Mouse (Mus musculus) lung, postnatal 25 days (tissue): ENCODE measurements at regions not wholly inside any gene's neighbourhood (a gene's known extent, or its start where the extent isn't known, plus 50 kb on each side); places are given as distances from the start of the nearest gene placed in this dataset.
A peak's percentile ranks its signal among the peaks of the same experiment; 100 is the strongest.

Experiments used
- DNase-seq: peaks from one replicate; pipeline ENCODE4 v3.0.0; 2022; ENCODE audit warnings: low spot score

DNA sequence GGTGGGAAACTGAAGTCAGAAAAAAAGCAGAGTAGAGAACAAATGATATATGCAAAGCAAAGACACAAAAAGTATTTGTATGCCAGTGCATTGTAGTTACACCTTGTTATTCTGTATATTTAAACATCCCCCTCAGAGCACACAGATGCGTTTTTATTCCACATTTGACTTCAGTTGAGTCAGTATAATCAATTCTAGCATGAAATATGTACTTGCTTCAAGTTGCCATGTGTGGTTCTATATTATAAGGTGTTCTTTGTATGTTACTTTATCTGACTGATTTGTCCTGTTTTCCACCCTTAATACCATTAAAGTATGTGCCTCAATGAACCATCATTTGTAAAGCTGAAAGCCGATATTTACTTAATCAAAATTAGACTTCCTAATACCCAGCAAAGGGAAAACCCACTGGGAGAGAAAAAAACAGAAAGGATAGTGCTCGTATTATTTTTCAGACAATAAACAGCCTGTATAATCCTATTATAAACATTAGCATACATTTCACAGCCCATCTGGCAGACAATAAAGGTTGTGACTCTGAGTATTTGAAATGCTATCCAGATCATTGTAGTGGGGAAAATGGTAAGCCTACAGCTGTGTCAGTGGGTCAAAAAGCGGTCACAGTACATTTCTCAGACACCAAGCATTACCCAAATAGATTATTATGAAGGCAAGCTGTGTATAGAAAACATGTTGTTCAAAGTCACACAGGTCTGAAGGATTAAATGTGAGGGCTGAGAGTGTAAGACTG, 189.1 kb upstream of the Bmp2 start:
- no peak for DNase-seq

- DNase-seq, result no peak
Observed at GRCm38 (mm10) chr2:133371490-133372215, 180.3 kb upstream of the Bmp2 start.

DNA sequence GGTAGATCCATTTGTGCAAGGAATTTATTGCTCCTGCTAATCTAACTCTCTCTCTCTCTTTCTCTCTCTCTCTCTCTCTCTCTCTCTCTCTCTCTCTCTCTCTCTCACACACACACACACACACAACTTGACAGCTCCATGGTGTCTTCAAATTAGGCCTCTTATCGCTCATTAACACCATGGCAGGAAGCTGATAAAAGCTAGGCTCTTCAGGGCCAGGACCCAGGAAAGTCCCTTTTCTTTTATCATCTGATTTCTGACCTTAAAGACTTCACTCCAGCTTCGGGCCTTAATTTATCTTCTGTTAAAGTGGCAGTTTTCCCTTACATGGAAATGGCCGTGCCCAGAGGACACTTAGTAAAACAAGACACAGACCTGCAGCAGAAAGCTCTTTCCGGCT, 178.4 kb upstream of the Bmp2 start:
- DNase-seq, result no peak

GRCm38 (mm10) chr2:133381054-133381453, 170.9 kb upstream of the Bmp2 start:
- DNase-seq, result peak; percentile 43

GRCm38 (mm10) chr2:133383135-133383920, 168.6 kb upstream of the Bmp2 start:
- no peak for DNase-seq

DNA sequence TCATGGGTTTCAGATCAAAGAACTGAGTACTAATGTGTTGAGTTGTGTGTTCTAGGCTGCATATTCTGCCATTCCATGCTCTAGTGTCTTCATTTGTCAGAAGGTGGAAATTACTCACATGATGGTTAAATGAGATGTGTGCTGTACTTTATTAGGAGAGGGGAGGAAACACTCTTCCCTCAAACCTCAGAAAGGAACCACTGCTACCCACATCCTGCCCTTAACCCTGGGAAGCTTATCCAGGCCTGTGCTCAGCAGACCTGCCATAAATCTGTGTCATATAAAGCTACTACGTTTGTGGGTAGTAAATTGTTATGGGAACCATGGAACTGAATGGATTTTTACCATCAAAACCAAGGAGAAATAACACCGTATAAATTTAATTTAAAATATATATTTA, 166.7 kb upstream of the Bmp2 start:
- DNase-seq, result no peak

GRCm38 (mm10) chr2:133387349-133387748, 164.6 kb upstream of the Bmp2 start:
- DNase-seq, result no peak

DNA sequence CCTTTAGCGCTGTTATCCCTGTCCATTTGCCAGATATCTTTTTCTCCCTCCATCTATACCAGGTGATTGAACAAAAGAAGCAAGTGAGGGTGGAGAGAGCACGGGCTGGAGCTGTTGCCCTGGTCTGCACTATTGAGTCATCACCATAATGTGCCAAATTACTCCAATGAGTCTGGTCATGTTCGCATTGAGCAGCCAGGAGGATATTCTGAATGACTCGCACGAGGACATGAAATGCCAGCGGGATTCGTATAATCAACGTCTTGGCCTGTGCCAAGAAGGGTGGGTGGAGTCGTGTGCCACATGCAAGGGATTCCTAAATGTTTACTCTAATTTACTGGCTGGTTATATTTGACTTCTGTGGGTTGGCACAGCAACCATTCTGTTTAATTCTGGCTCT, 159.7 kb upstream of the Bmp2 start:
- peak; percentile 2 for DNase-seq

DNA sequence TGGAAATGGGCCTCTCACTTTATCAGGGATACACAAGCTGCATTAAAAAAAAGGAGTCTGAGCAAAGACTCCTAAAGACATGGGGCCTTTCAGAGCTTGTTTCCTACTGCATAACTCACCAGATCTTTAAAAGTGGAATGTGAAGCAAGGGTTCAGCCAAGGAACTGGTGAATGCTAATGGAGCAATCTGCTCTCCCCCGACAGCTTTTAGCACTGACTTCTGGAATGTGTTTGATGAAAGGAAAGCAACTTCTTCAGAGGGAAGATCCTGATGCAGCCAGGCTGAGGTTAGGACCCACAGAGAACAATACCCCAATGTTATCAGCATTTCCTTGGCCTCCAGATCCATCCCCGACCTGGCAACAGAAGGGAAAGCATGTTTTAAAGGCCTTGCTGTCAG, 154.4 kb upstream of the Bmp2 start:
- DNase-seq, result peak; percentile 10

DNA sequence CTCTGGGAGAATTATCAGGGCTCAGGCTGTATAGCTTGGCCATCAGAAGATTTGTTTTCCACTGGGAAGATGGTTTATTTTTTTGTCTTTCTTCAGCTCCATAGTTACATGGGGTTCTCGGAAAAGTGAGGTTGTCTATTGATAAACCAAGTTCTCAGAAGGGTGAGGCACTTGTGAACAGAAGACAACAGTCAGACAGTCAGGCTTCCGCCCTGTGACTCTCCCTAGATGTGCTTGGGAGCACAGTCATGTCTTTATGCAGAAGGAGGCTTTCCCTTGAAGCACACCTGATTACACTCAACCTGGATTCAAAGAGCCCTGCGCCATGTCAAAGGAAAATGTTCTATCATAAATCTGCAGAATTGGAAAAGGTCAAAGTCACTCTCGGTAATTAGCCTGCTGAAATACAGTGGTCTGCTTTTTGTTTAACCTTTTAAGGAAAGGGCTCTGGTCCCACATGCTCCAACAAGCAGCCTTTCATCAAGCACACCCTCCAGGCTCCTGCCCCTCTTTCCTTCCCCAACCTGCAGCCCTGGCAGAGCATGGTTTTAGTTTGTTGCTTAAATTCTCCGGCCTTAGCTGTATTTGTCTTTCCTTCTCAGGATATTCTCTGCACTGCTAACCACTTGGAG, 152.8 kb upstream of the Bmp2 start:
- DNase-seq, result no peak

GRCm38 (mm10) chr2:133400963-133401362, 151.0 kb upstream of the Bmp2 start:
- DNase-seq, result no peak

- no peak for DNase-seq
Observed at GRCm38 (mm10) chr2:133416990-133417581, 134.9 kb upstream of the Bmp2 start.

DNA sequence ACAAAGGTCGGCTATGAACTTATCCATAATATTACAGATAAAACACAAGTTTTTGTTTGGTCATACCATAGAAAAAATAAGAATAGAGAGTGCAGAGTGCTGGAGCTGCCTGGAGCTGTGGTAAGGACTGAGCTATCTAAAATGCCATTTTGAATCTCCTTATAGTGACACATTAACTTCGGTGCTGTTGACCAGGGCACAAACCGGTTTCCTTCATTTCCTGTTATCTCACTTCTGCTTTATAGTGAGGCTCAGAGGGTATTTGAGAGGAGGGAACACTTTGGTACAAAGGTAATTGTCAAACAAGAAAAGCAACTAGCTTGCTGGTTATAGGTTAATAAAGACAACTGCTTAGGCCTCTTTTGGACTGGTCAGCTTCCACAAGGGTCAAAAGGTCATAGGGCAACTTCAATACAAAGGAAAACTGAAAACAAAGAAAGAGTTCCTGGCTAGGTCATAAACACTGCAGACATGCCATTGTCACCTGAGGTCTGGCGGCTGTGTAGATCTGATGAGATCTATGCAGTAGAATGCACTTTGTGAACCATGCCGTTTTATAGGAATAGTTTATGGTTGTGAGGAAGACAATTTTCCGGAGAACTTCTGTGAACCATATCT, 132.2 kb upstream of the Bmp2 start:
- DNase-seq, result no peak

GRCm38 (mm10) chr2:133425538-133425937, 126.4 kb upstream of the Bmp2 start:
- DNase-seq, result no peak

DNA sequence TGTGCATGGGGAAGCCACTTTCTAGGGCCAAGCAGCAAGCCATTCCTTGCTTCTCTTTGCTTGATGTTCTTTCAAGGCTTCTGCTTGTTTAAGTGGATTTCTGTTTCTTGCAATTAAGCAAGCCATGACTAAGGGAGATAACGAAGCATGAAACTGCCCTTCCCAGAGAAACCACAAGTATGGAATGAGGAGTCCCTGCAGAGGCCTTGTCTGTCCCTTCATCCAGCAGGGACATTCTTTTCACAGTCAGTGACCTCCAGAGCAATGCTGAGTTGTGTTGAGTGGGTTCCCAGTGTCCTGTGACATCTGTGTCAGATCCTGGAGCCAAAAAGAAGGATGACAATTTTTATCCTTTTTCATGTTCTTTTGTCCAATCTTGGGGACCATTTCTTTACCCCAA, 124.9 kb upstream of the Bmp2 start:
- no peak for DNase-seq

DNA sequence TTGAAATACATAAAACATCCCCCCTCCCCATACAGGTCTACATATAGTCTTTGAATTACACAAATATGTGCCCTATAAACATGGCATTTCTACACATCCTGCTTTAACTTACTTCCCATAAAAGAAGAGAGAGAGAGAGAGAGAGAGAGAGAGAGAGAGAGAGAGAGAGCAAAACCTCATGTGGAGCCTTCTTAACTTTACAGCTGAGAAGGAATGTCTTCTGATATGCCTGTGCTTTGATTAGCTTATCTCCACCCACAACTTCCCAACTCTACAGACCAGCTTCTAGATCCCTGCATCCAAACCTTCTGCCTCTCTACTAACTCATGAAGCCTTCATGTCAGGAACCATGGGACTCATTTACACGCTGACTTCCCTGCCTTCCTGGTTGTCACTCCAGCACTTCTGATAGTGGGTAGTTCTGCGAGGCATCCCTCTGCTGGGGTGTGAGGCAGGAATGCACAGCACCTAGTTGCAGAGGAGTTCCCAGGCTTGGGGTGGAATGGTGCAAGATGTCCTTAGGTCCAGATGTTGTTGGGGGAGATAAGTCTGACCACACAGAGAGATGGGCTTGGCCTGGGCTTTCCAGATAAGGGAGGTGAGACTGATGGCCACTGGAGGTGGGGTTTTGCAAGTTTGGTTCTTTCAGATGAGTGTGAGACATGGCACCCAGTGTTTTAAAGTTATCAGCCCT, 122.4 kb upstream of the Bmp2 start:
- no peak for DNase-seq

DNA sequence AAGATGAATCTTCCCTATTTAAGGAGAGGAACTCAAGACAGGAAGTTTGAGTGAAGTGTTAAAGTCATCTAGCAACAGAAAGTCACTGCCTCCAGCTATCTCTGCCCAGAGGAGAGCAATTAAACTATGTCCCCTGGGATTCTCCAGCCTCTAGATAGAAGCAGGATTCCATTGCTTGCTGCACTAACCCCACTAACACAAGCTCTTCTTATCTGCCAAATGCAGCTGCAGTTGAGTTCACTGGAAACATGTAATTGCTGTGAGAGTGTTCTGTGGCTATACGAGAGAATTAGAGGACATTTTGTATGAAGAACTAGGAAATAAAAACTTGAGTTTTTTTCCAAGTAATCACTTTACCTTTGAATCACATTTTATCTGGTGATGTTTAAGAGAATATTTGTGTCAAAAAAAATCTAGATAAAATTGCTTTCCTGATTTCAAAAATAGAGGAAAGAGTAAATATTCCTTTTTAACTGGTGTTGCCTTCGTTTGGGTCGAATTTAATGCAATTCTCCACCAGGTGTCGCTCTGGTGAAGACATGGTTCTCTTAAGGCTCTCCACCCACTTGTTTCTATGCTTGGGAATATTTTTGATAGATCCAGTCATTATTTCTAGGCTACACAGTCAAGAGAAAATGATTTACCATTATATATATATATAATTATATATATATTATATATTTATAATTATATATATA, 121.1 kb upstream of the Bmp2 start:
- peak; percentile 48 for DNase-seq

- DNase-seq, result no peak
Observed at GRCm38 (mm10) chr2:133432141-133432813, 119.7 kb upstream of the Bmp2 start.

GRCm38 (mm10) chr2:133436913-133437843, 114.8 kb upstream of the Bmp2 start:
- DNase-seq, result no peak
